In the genomic region with DNA sequence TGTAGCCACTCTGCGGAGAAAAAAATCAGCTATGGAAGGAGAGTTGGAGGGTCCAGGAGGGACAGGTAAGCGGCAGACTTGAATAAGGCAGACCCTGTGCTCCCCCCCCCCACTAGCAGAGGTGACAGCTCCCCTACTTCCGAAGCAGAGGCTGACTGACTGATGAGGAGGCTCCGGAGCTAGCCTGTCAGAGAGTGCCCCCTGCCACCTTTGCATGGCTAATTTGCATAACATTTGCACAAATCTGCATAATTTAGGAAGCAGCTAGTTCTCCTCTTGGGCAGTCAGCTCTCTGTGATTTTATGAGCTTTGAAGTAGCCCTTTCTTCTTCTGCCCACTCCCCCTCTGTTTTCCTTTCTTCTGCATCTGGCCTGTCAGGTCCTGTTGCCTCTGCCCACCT, we compare ENCODE assay signal across 22 mouse cellular contexts.
DNase-seq lines count a peak whose midpoint lies in the region; ATAC-seq lines count a peak whose summit lies in the region.
"Had no signal": no experiment of that assay in that cellular context is flagged by ENCODE, and none has a peak within 500 bp of the region (broad histone marks: within the 10 kb centered on the region; RNA-seq: fewer than 3 reads in every experiment).

No protein-coding gene starts in this region.

- no peaks in the 10 kb centered on the region for H3K9me3 ChIP-seq in neural tube, embryonic 12.5 days
- H3K9me3 ChIP-seq in neural tube, embryonic 15.5 days (replicated peaks), result no peaks in the 10 kb centered on the region
- no peaks in the 10 kb centered on the region for H3K9me3 ChIP-seq in forebrain, embryonic 14.5 days (replicated peaks; ENCODE audit: control insufficient read depth, low read length)
- H3K9me3 ChIP-seq in hindbrain, embryonic 14.5 days (ENCODE audit: control insufficient read depth, low read length), result no peaks in the 10 kb centered on the region
- H3K9me3 ChIP-seq: embryonic facial prominence, embryonic 12.5 days; intestine, embryonic 15.5 days; liver, embryonic 13.5 days had no signal

- H3K4me3 ChIP-seq in neural tube, embryonic 12.5 days, result no peak overlapping the region
- H3K4me3 ChIP-seq in neural tube, embryonic 15.5 days (replicated peaks), result no peak overlapping the region
- no peak overlapping the region for H3K4me3 ChIP-seq in forebrain, embryonic 14.5 days (ENCODE audit: low read depth, low read length)
- no peak overlapping the region for H3K4me3 ChIP-seq in hindbrain, embryonic 14.5 days (replicated peaks; ENCODE audit: low read length)
- H3K4me3 ChIP-seq: embryonic facial prominence, embryonic 12.5 days; gastrocnemius, adult 2 months; intestine, embryonic 15.5 days; left cerebral cortex, adult 2 months; liver, embryonic 13.5 days had no signal

- no peak overlapping the region for H3K4me2 ChIP-seq in neural tube, embryonic 12.5 days (replicated peaks)
- H3K4me2 ChIP-seq in neural tube, embryonic 15.5 days, result no peak overlapping the region
- H3K4me2 ChIP-seq in forebrain, embryonic 14.5 days (ENCODE audit: low read length), result no peak overlapping the region
- H3K4me2 ChIP-seq in hindbrain, embryonic 14.5 days (replicated peaks), result no peak overlapping the region
- H3K4me2 ChIP-seq: embryonic facial prominence, embryonic 12.5 days; intestine, embryonic 15.5 days; liver, embryonic 13.5 days had no signal

- ATAC-seq in neural tube, embryonic 12.5 days (ENCODE audit: low FRiP score, low read depth), result no peak; the same call in 1 of the 2 replicates
- ATAC-seq in neural tube, embryonic 15.5 days (ENCODE audit: low FRiP score), result no peak
- peak; percentile 59 for ATAC-seq in forebrain, embryonic 14.5 days
- peak; percentile 21; the same call in 1 of the 2 replicates for ATAC-seq in hindbrain, embryonic 14.5 days (ENCODE audit: low FRiP score)
- ATAC-seq: activated CD4-positive, CD25-positive, alpha-beta regulatory T cell, adult 4 months; intestine, embryonic 15.5 days had no signal

- H3K36me3 ChIP-seq in neural tube, embryonic 12.5 days, result no peaks in the 10 kb centered on the region
- no peaks in the 10 kb centered on the region for H3K36me3 ChIP-seq in neural tube, embryonic 15.5 days
- H3K36me3 ChIP-seq in forebrain, embryonic 14.5 days (ENCODE audit: control insufficient read depth, insufficient read depth, low read length), result no peaks in the 10 kb centered on the region
- no peaks in the 10 kb centered on the region for H3K36me3 ChIP-seq in hindbrain, embryonic 14.5 days (replicated peaks; ENCODE audit: control insufficient read depth, insufficient read depth)
- H3K36me3 ChIP-seq: embryonic facial prominence, embryonic 12.5 days; intestine, embryonic 15.5 days; liver, embryonic 13.5 days had no signal

- peaks cover 13% of the 10 kb centered on the region; the same call in 1 of the 2 replicates for H3K4me1 ChIP-seq in neural tube, embryonic 12.5 days
- peaks cover 31% of the 10 kb centered on the region for H3K4me1 ChIP-seq in neural tube, embryonic 15.5 days
- H3K4me1 ChIP-seq in forebrain, embryonic 14.5 days (ENCODE audit: control insufficient read depth, insufficient read depth, low read length), result peaks cover 8% of the 10 kb centered on the region
- H3K4me1 ChIP-seq in hindbrain, embryonic 14.5 days (replicated peaks; ENCODE audit: control insufficient read depth, insufficient read depth, low read length), result peaks cover 14% of the 10 kb centered on the region
- H3K4me1 ChIP-seq: intestine, embryonic 15.5 days; liver, embryonic 13.5 days had no signal

- H3K9ac ChIP-seq in neural tube, embryonic 12.5 days, result no peak overlapping the region
- H3K9ac ChIP-seq in neural tube, embryonic 15.5 days (replicated peaks), result no peak overlapping the region
- no peak overlapping the region for H3K9ac ChIP-seq in forebrain, embryonic 14.5 days (ENCODE audit: low read length)
- H3K9ac ChIP-seq in hindbrain, embryonic 14.5 days, result no peak overlapping the region
- H3K9ac ChIP-seq: embryonic facial prominence, embryonic 12.5 days; intestine, embryonic 15.5 days; liver, embryonic 13.5 days had no signal

- peak; percentile 58 for DNase-seq in forebrain, embryonic 14.5 days (ENCODE audit: low spot score)
- DNase-seq in hindbrain, embryonic 14.5 days (ENCODE audit: low spot score), result no peak
- DNase-seq in urinary bladder, adult 18-20 months (ENCODE audit: low spot score in 2 of 2), result no peak
- no peak for DNase-seq in B cell, adult 2 months
- no peak for DNase-seq in adrenal gland, postnatal 36 days
- DNase-seq: adrenal gland, adult 8-10 months; cerebellum, adult 2 months; cerebellum, postnatal 25 days; gastrocnemius, adult 2 months; kidney, adult 8-10 months; kidney, postnatal 10 days; liver, embryonic 13.5 days; lung, adult 2 months; lung, postnatal 14 days; thymus, adult 2 months had no signal

- 15% methylated on average over 4 of the region's 4 CpGs for WGBS in neural tube, embryonic 12.5 days
- 17% methylated on average over 4 of the region's 4 CpGs for WGBS in neural tube, embryonic 15.5 days
- 16% methylated on average over 4 of the region's 4 CpGs for WGBS in forebrain, embryonic 14.5 days
- 16% methylated on average over 4 of the region's 4 CpGs for WGBS in hindbrain, embryonic 14.5 days

- H3K27ac ChIP-seq in neural tube, embryonic 12.5 days, result peak overlapping the region; percentile 2; the same call in 1 of the 2 replicates
- H3K27ac ChIP-seq in neural tube, embryonic 15.5 days (replicated peaks), result no peak overlapping the region
- no peak overlapping the region for H3K27ac ChIP-seq in forebrain, embryonic 14.5 days (ENCODE audit: low read depth, low read length)
- 0 out of 2 replicates have a peak overlapping the region, but pooled peaks have one; percentile 35 for H3K27ac ChIP-seq in hindbrain, embryonic 14.5 days
- H3K27ac ChIP-seq: embryonic facial prominence, embryonic 12.5 days; gastrocnemius, adult 2 months; intestine, embryonic 15.5 days; left cerebral cortex, adult 2 months; liver, embryonic 13.5 days; stomach, postnatal 0 days had no signal

- no peaks in the 10 kb centered on the region for H3K27me3 ChIP-seq in neural tube, embryonic 12.5 days (replicated peaks)
- H3K27me3 ChIP-seq in neural tube, embryonic 15.5 days (replicated peaks), result no peaks in the 10 kb centered on the region
- H3K27me3 ChIP-seq in forebrain, embryonic 14.5 days (replicated peaks; ENCODE audit: control insufficient read depth, insufficient read depth, low read length), result no peaks in the 10 kb centered on the region
- H3K27me3 ChIP-seq in hindbrain, embryonic 14.5 days (ENCODE audit: control insufficient read depth, insufficient read depth, low read length), result no peaks in the 10 kb centered on the region
- H3K27me3 ChIP-seq: embryonic facial prominence, embryonic 12.5 days; intestine, embryonic 15.5 days; liver, embryonic 13.5 days had no signal

Comparison
In these comparisons a context has a peak if more than half of its experiments do, and no peak if none do; other contexts are left out.
1. H3K27ac ChIP-seq: peak in neural tube, embryonic 12.5 days (single experiment) and hindbrain, embryonic 14.5 days (single experiment); none in neural tube, embryonic 15.5 days (single experiment) and forebrain, embryonic 14.5 days (single experiment).
2. ATAC-seq: peak in forebrain, embryonic 14.5 days (single experiment) and hindbrain, embryonic 14.5 days (single experiment); none in neural tube, embryonic 12.5 days (single experiment) and neural tube, embryonic 15.5 days (single experiment).